Mouse (Mus musculus) embryonic facial prominence, embryonic 13.5 days (tissue): ENCODE measurements at regions not wholly inside any gene's neighbourhood (a gene's known extent, or its start where the extent isn't known, plus 50 kb on each side); places are given as distances from the start of the nearest gene placed in this dataset.
A peak's percentile ranks its signal among the peaks of the same experiment; 100 is the strongest.

Experiments
- ATAC-seq: fragments of 200-750 bp; cut with Nextera tagmentation; 2 replicates; pipeline ENCODE4 v1.8.0; 2017; ENCODE audit warnings: low read depth; ENCODE audit not compliant: insufficient number of reproducible peaks, insufficient read depth, low FRiP score, low TSS enrichment
- H3K27ac ChIP-seq: fragments of 300-500 bp; sonication (generic); 2 replicates; pipeline ENCODE4 v1.5.1; 2015; ENCODE audit warnings: moderate library complexity, mild to moderate bottlenecking, inconsistent platforms
- H3K27me3 ChIP-seq: fragments of 300-500 bp; sonication (generic); 2 replicates; pipeline ENCODE4 v1.6.1; 2015; ENCODE audit warnings: mild to moderate bottlenecking, inconsistent platforms
- H3K36me3 ChIP-seq: fragments of 300-500 bp; sonication (generic); 2 replicates; pipeline ENCODE4 v1.6.1; 2015; ENCODE audit warnings: mild to moderate bottlenecking, inconsistent platforms
- H3K4me1 ChIP-seq: fragments of 300-500 bp; sonication (generic); 2 replicates; pipeline ENCODE4 v1.6.1; 2015; ENCODE audit warnings: inconsistent platforms
- H3K4me2 ChIP-seq: fragments of 300-500 bp; sonication (generic); 2 replicates; pipeline ENCODE4 v1.6.1; 2015; ENCODE audit warnings: moderate library complexity, mild to moderate bottlenecking, inconsistent platforms
- H3K4me3 ChIP-seq: fragments of 300-500 bp; sonication (generic); 2 replicates; pipeline ENCODE4 v1.5.1; 2015; ENCODE audit warnings: mild to moderate bottlenecking, inconsistent platforms
- H3K9ac ChIP-seq: fragments of 300-500 bp; sonication (generic); 2 replicates; pipeline ENCODE4 v1.6.1; 2015; ENCODE audit warnings: mild to moderate bottlenecking, inconsistent platforms
- H3K9me3 ChIP-seq: fragments of 300-500 bp; sonication (generic); 2 replicates; pipeline ENCODE4 v1.6.1; 2016; ENCODE audit warnings: inconsistent platforms
- WGBS: fragments of 180-500 bp; shearing (Covaris S2); methylation state at CpG from one replicate; pipeline ENCODE4 v1.1.7; 2015; ENCODE audit warnings: mixed read lengths; 5-methylcytosine and 5-hydroxymethylcytosine counted together

GRCm38 (mm10) chr8:92161002-92161401 is 196.4 kb upstream of the Irx5 start:
- no peaks in the 10 kb centered on the region for H3K36me3 ChIP-seq
- no peaks in the 10 kb centered on the region for H3K9me3 ChIP-seq
- WGBS = 49% methylated on average over 2 of the region's 2 CpGs
- peaks cover 6% of the 10 kb centered on the region for H3K4me1 ChIP-seq
- H3K27me3 ChIP-seq = 0 out of 2 replicates have a peak, but pooled peaks cover 3% of the 10 kb centered on the region
- no peak overlapping the region for H3K4me3 ChIP-seq
- ATAC-seq = no peak
- H3K4me2 ChIP-seq = no peak overlapping the region
- H3K9ac ChIP-seq = no peak overlapping the region
- H3K27ac ChIP-seq = no peak overlapping the region

GRCm38 (mm10) chr8:92158219-92158618 is 199.2 kb upstream of the Irx5 start:
- Histone ChIP-seq H3K27ac (no peak overlapping the region), H3K27me3 (peaks cover 8% of the 10 kb centered on the region; the same call in 1 of the 2 replicates), H3K4me2 (no peak overlapping the region), H3K36me3 (no peaks in the 10 kb centered on the region), H3K4me1 (peaks cover 6% of the 10 kb centered on the region), H3K4me3 (no peak overlapping the region), H3K9me3 (no peaks in the 10 kb centered on the region), H3K9ac (no peak overlapping the region)
- 37% methylated on average over 10 of the region's 10 CpGs for WGBS
- no peak for ATAC-seq

- no peak overlapping the region for H3K4me3 ChIP-seq
- H3K4me1 ChIP-seq = no peaks in the 10 kb centered on the region
- H3K27ac ChIP-seq = no peak overlapping the region
- no peaks in the 10 kb centered on the region for H3K36me3 ChIP-seq
- no peak for ATAC-seq
- H3K9me3 ChIP-seq = no peaks in the 10 kb centered on the region
- H3K9ac ChIP-seq = no peak overlapping the region
- H3K27me3 ChIP-seq = peaks cover 5% of the 10 kb centered on the region; the same call in 1 of the 2 replicates
- 73% methylated on average over 5 of the region's 5 CpGs for WGBS
- H3K4me2 ChIP-seq = no peak overlapping the region
Observed at GRCm38 (mm10) chr8:92152478-92152877, 204.9 kb upstream of the Irx5 start.

GRCm38 (mm10) chr8:92147672-92148071 is 209.8 kb upstream of the Irx5 start:
- Histone ChIP-seq H3K4me2 (no peak overlapping the region), H3K9ac (no peak overlapping the region), H3K36me3 (no peaks in the 10 kb centered on the region), H3K4me1 (no peaks in the 10 kb centered on the region), H3K27ac (no peak overlapping the region), H3K4me3 (no peak overlapping the region), H3K9me3 (no peaks in the 10 kb centered on the region), H3K27me3 (no peaks in the 10 kb centered on the region)
- 91% methylated on average over 3 of the region's 3 CpGs for WGBS
- no peak for ATAC-seq

GRCm38 (mm10) chr8:92137091-92137882 is 220.1 kb upstream of the Irx5 start:
- Histone ChIP-seq H3K9me3 (no peaks in the 10 kb centered on the region), H3K27ac (peak overlapping the region; percentile 62), H3K4me1 (peaks cover 28% of the 10 kb centered on the region), H3K4me2 (peak overlapping the region; percentile 34), H3K36me3 (no peaks in the 10 kb centered on the region), H3K4me3 (no peak overlapping the region), H3K27me3 (peaks cover 23% of the 10 kb centered on the region), H3K9ac (no peak overlapping the region)
- WGBS = 9% methylated on average over 17 of the region's 17 CpGs
- ATAC-seq = no peak

GRCm38 (mm10) chr8:92136413-92136812 is 221.0 kb upstream of the Irx5 start:
- no peak overlapping the region for H3K4me3 ChIP-seq
- ATAC-seq = no peak
- WGBS = 35% methylated on average over 13 of the region's 13 CpGs
- H3K36me3 ChIP-seq = no peaks in the 10 kb centered on the region
- peaks cover 28% of the 10 kb centered on the region for H3K4me1 ChIP-seq
- H3K4me2 ChIP-seq = no peak overlapping the region
- no peaks in the 10 kb centered on the region for H3K9me3 ChIP-seq
- H3K27ac ChIP-seq = no peak overlapping the region
- H3K27me3 ChIP-seq = peaks cover 23% of the 10 kb centered on the region
- no peak overlapping the region for H3K9ac ChIP-seq

GRCm38 (mm10) chr8:92134434-92134833 is 223.0 kb upstream of the Irx5 start:
- Histone ChIP-seq H3K4me3 (no peak overlapping the region), H3K27me3 (peaks cover 23% of the 10 kb centered on the region), H3K4me2 (no peak overlapping the region; the same call in 1 of the 2 replicates), H3K9me3 (no peaks in the 10 kb centered on the region), H3K36me3 (no peaks in the 10 kb centered on the region), H3K4me1 (peaks cover 36% of the 10 kb centered on the region), H3K9ac (no peak overlapping the region), H3K27ac (peak overlapping the region; percentile 29; the same call in 1 of the 2 replicates)
- no peak for ATAC-seq
- WGBS = 26% methylated on average over 5 of the region's 5 CpGs

- Histone ChIP-seq H3K36me3 (no peaks in the 10 kb centered on the region), H3K9me3 (no peaks in the 10 kb centered on the region), H3K4me2 (peak overlapping the region; percentile 16; the same call in 1 of the 2 replicates), H3K9ac (no peak overlapping the region), H3K27me3 (peaks cover 23% of the 10 kb centered on the region), H3K4me3 (no peak overlapping the region), H3K4me1 (peaks cover 40% of the 10 kb centered on the region), H3K27ac (peak overlapping the region; percentile 29; the same call in 1 of the 2 replicates)
- WGBS = 19% methylated on average over 24 of the region's 24 CpGs
- no peak for ATAC-seq
Observed at GRCm38 (mm10) chr8:92133484-92134406, 223.7 kb upstream of the Irx5 start.

GRCm38 (mm10) chr8:92132949-92133348 is 224.5 kb upstream of the Irx5 start:
- peaks cover 40% of the 10 kb centered on the region for H3K4me1 ChIP-seq
- H3K36me3 ChIP-seq = no peaks in the 10 kb centered on the region
- no peak overlapping the region for H3K4me3 ChIP-seq
- no peak overlapping the region for H3K27ac ChIP-seq
- WGBS = 56% methylated on average over 4 of the region's 4 CpGs
- no peak overlapping the region for H3K4me2 ChIP-seq
- no peak for ATAC-seq
- H3K9me3 ChIP-seq = no peaks in the 10 kb centered on the region
- H3K27me3 ChIP-seq = peaks cover 23% of the 10 kb centered on the region
- no peak overlapping the region for H3K9ac ChIP-seq

GRCm38 (mm10) chr8:92132526-92132925 is 224.9 kb upstream of the Irx5 start:
- peaks cover 36% of the 10 kb centered on the region for H3K4me1 ChIP-seq
- 77% methylated on average over 5 of the region's 5 CpGs for WGBS
- H3K4me3 ChIP-seq = no peak overlapping the region
- H3K27ac ChIP-seq = no peak overlapping the region
- peaks cover 25% of the 10 kb centered on the region for H3K27me3 ChIP-seq
- no peaks in the 10 kb centered on the region for H3K9me3 ChIP-seq
- H3K9ac ChIP-seq = no peak overlapping the region
- no peak overlapping the region for H3K4me2 ChIP-seq
- H3K36me3 ChIP-seq = no peaks in the 10 kb centered on the region
- no peak for ATAC-seq

- no peak for ATAC-seq
- Histone ChIP-seq H3K4me2 (no peak overlapping the region), H3K4me1 (peaks cover 25% of the 10 kb centered on the region), H3K27ac (no peak overlapping the region), H3K9me3 (no peaks in the 10 kb centered on the region), H3K36me3 (no peaks in the 10 kb centered on the region), H3K27me3 (peaks cover 27% of the 10 kb centered on the region), H3K4me3 (no peak overlapping the region), H3K9ac (no peak overlapping the region)
- 40% methylated on average over 8 of the region's 8 CpGs for WGBS
Observed at GRCm38 (mm10) chr8:92130025-92130557, 227.3 kb upstream of the Irx5 start.
